Mouse (Mus musculus): Measurements from ENCODE around the gene Ptprn2. TPM values are rescaled to one million over a fixed set of nuclear protein-coding genes. Genes with fewer than 3 reads are reported as not detected.

Gene Ptprn2
- polyA plus RNA-seq, 1 experiment from 2014 or later = 0.13 TPM

GRCm38 (mm10) chr12:116846220-116846619 lies 360.7 kb downstream of the Ptprn2 start:
- H3K9me3 ChIP-seq (replicated peaks) = no peaks in the 10 kb centered on the region
- H3K9ac ChIP-seq = no peak overlapping the region
- no peak overlapping the region for H3K4me2 ChIP-seq
- H3K4me1 ChIP-seq (replicated peaks) = no peaks in the 10 kb centered on the region
- H3K36me3 ChIP-seq = no peaks in the 10 kb centered on the region
- H3K27ac ChIP-seq = no peak overlapping the region
- no peaks in the 10 kb centered on the region for H3K27me3 ChIP-seq
- no peak for ATAC-seq (replicated peaks; ENCODE audit: insufficient number of reproducible peaks, insufficient read depth, low FRiP score, low read depth)
- no peak overlapping the region for H3K4me3 ChIP-seq

- H3K4me2 ChIP-seq = no peak overlapping the region
- H3K27me3 ChIP-seq = no peaks in the 10 kb centered on the region
These were observed 361.5 kb downstream of the Ptprn2 start for GRCm38 (mm10) chr12:116847021-116847420.

GRCm38 (mm10) chr12:116856307-116856706 lies 370.8 kb downstream of the Ptprn2 start:
- Histone ChIP-seq H3K4me2 (no peak overlapping the region), H3K27me3 (no peaks in the 10 kb centered on the region), H3K4me3 (no peak overlapping the region), H3K27ac (no peak overlapping the region), H3K36me3 (no peaks in the 10 kb centered on the region), H3K9me3 (replicated peaks) (no peaks in the 10 kb centered on the region), H3K9ac (no peak overlapping the region), H3K4me1 (replicated peaks) (no peaks in the 10 kb centered on the region)
- 61% methylated on average over 7 of the region's 7 CpGs for WGBS
- ATAC-seq (replicated peaks; ENCODE audit: insufficient number of reproducible peaks, insufficient read depth, low FRiP score, low read depth) = no peak

More at GRCm38 (mm10) chr12:116847021-116847420, 361.5 kb downstream of the Ptprn2 start:
- ATAC-seq (replicated peaks; ENCODE audit: insufficient number of reproducible peaks, insufficient read depth, low FRiP score, low read depth) = no peak
- WGBS = 76% methylated on average over 4 of the region's 4 CpGs
- Histone ChIP-seq H3K9ac (no peak overlapping the region), H3K27ac (no peak overlapping the region), H3K4me1 (replicated peaks) (no peaks in the 10 kb centered on the region), H3K36me3 (no peaks in the 10 kb centered on the region), H3K9me3 (replicated peaks) (no peaks in the 10 kb centered on the region), H3K4me3 (no peak overlapping the region)

- no peak overlapping the region for H3K4me3 ChIP-seq
- ATAC-seq (replicated peaks; ENCODE audit: insufficient number of reproducible peaks, insufficient read depth, low FRiP score, low read depth) = no peak
- WGBS = 77% methylated on average over 4 of the region's 4 CpGs
These were observed 376.0 kb downstream of the Ptprn2 start for GRCm38 (mm10) chr12:116861360-116862017.

GRCm38 (mm10) chr12:116863291-116863899 lies 377.9 kb downstream of the Ptprn2 start:
- WGBS = 68% methylated on average over 4 of the region's 4 CpGs
- Histone ChIP-seq H3K27me3 (no peaks in the 10 kb centered on the region), H3K9me3 (replicated peaks) (no peaks in the 10 kb centered on the region), H3K27ac (no peak overlapping the region), H3K36me3 (no peaks in the 10 kb centered on the region), H3K4me2 (no peak overlapping the region), H3K4me3 (no peak overlapping the region), H3K9ac (no peak overlapping the region), H3K4me1 (replicated peaks) (no peaks in the 10 kb centered on the region)
- ATAC-seq (replicated peaks; ENCODE audit: insufficient number of reproducible peaks, insufficient read depth, low FRiP score, low read depth) = no peak

More at GRCm38 (mm10) chr12:116861360-116862017, 376.0 kb downstream of the Ptprn2 start:
- Histone ChIP-seq H3K27ac (no peak overlapping the region), H3K36me3 (no peaks in the 10 kb centered on the region), H3K27me3 (no peaks in the 10 kb centered on the region), H3K4me1 (replicated peaks) (no peaks in the 10 kb centered on the region), H3K9ac (no peak overlapping the region), H3K4me2 (no peak overlapping the region), H3K9me3 (replicated peaks) (no peaks in the 10 kb centered on the region)

- no peaks in the 10 kb centered on the region for H3K27me3 ChIP-seq
- no peak for ATAC-seq (replicated peaks; ENCODE audit: insufficient number of reproducible peaks, insufficient read depth, low FRiP score, low read depth)
- 83% methylated on average over 1 of the region's 1 CpGs for WGBS
- no peaks in the 10 kb centered on the region for H3K9me3 ChIP-seq (replicated peaks)
- no peak overlapping the region for H3K4me3 ChIP-seq
- H3K9ac ChIP-seq = no peak overlapping the region
- H3K27ac ChIP-seq = no peak overlapping the region
- no peaks in the 10 kb centered on the region for H3K4me1 ChIP-seq (replicated peaks)
- H3K4me2 ChIP-seq = no peak overlapping the region
- H3K36me3 ChIP-seq = no peaks in the 10 kb centered on the region
These were observed 388.5 kb downstream of the Ptprn2 start for GRCm38 (mm10) chr12:116873866-116874585.

GRCm38 (mm10) chr12:116887496-116888281 lies 402.2 kb downstream of the Ptprn2 start:
- Histone ChIP-seq H3K4me1 (replicated peaks) (no peaks in the 10 kb centered on the region), H3K4me3 (no peak overlapping the region), H3K36me3 (no peaks in the 10 kb centered on the region), H3K27me3 (no peaks in the 10 kb centered on the region), H3K27ac (no peak overlapping the region), H3K9me3 (replicated peaks) (no peaks in the 10 kb centered on the region), H3K4me2 (no peak overlapping the region), H3K9ac (no peak overlapping the region)
- ATAC-seq (replicated peaks; ENCODE audit: insufficient number of reproducible peaks, insufficient read depth, low FRiP score, low read depth) = no peak
- 70% methylated on average over 6 of the region's 6 CpGs for WGBS

- Histone ChIP-seq H3K9ac (no peak overlapping the region), H3K27me3 (no peaks in the 10 kb centered on the region), H3K36me3 (no peaks in the 10 kb centered on the region), H3K9me3 (replicated peaks) (no peaks in the 10 kb centered on the region), H3K27ac (no peak overlapping the region), H3K4me2 (no peak overlapping the region), H3K4me3 (no peak overlapping the region), H3K4me1 (replicated peaks) (no peaks in the 10 kb centered on the region)
- ATAC-seq (replicated peaks; ENCODE audit: insufficient number of reproducible peaks, insufficient read depth, low FRiP score, low read depth) = no peak
- WGBS = 78% methylated on average over 2 of the region's 2 CpGs
These were observed 403.3 kb downstream of the Ptprn2 start for GRCm38 (mm10) chr12:116888856-116889255.

GRCm38 (mm10) chr12:116892584-116892983 lies 407.1 kb downstream of the Ptprn2 start:
- no peak overlapping the region for H3K4me3 ChIP-seq
- no peak overlapping the region for H3K9ac ChIP-seq
- 83% methylated on average over 8 of the region's 8 CpGs for WGBS
- H3K27me3 ChIP-seq = no peaks in the 10 kb centered on the region
- H3K9me3 ChIP-seq (replicated peaks) = no peaks in the 10 kb centered on the region
- H3K36me3 ChIP-seq = no peaks in the 10 kb centered on the region
- ATAC-seq (replicated peaks; ENCODE audit: insufficient number of reproducible peaks, insufficient read depth, low FRiP score, low read depth) = no peak
- H3K4me1 ChIP-seq (replicated peaks) = no peaks in the 10 kb centered on the region
- no peak overlapping the region for H3K27ac ChIP-seq
- no peak overlapping the region for H3K4me2 ChIP-seq

GRCm38 (mm10) chr12:116896651-116897050 lies 411.1 kb downstream of the Ptprn2 start:
- no peaks in the 10 kb centered on the region for H3K4me1 ChIP-seq (replicated peaks)
- no peak for ATAC-seq (replicated peaks; ENCODE audit: insufficient number of reproducible peaks, insufficient read depth, low FRiP score, low read depth)
- no peaks in the 10 kb centered on the region for H3K27me3 ChIP-seq
- H3K4me2 ChIP-seq = no peak overlapping the region
- H3K27ac ChIP-seq = no peak overlapping the region
- WGBS = 43% methylated on average over 2 of the region's 2 CpGs
- H3K9me3 ChIP-seq (replicated peaks) = no peaks in the 10 kb centered on the region
- H3K4me3 ChIP-seq = no peak overlapping the region
- no peaks in the 10 kb centered on the region for H3K36me3 ChIP-seq
- H3K9ac ChIP-seq = no peak overlapping the region

GRCm38 (mm10) chr12:116901773-116902172 lies 416.3 kb downstream of the Ptprn2 start:
- no peak overlapping the region for H3K27ac ChIP-seq
- H3K4me3 ChIP-seq = no peak overlapping the region
- WGBS = 79% methylated on average over 3 of the region's 3 CpGs
- ATAC-seq (replicated peaks; ENCODE audit: insufficient number of reproducible peaks, insufficient read depth, low FRiP score, low read depth) = no peak
- H3K9ac ChIP-seq = no peak overlapping the region
- no peaks in the 10 kb centered on the region for H3K36me3 ChIP-seq
- H3K4me1 ChIP-seq (replicated peaks) = no peaks in the 10 kb centered on the region
- no peaks in the 10 kb centered on the region for H3K27me3 ChIP-seq
- no peaks in the 10 kb centered on the region for H3K9me3 ChIP-seq (replicated peaks)
- H3K4me2 ChIP-seq = no peak overlapping the region
